Mouse (Mus musculus): ENCODE data around the gene Adcy1. TPM values are rescaled to one million over a fixed set of nuclear protein-coding genes. Genes with fewer than 3 reads are reported as not detected.

Gene Adcy1
- total and polyA plus RNA-seq, 3 experiments = 0.03 to 0.38 TPM; not detected in 1

GRCm38 (mm10) chr11:7178724-7179123, 115.4 kb downstream of the Adcy1 start:
- dilution Hi-C loops (cut with MboI; ENCODE audit: extremely low pct_ligation_motif_present, extremely low pct_unique_long_range_greater_than_20kb, low sequenced_read_pairs) = no loop called here
- Histone ChIP-seq H3K9ac (ENCODE audit: insufficient read depth, low read depth) (no peak overlapping the region), H3K79me2 (replicated peaks; ENCODE audit: control insufficient read depth, extremely low read depth, insufficient read depth, poor library complexity, severe bottlenecking) (no peaks in the 10 kb centered on the region)

GRCm38 (mm10) chr11:7179276-7179675, 116.0 kb downstream of the Adcy1 start:
- peaks cover 44% of the 10 kb centered on the region for H3K27me3 ChIP-seq (replicated peaks)
- peaks cover 27% of the 10 kb centered on the region for H3K9me3 ChIP-seq (replicated peaks; ENCODE audit: low read length)
- no peaks in the 10 kb centered on the region for H3K36me3 ChIP-seq (replicated peaks in 1 of 2; ENCODE audit: control insufficient read depth in 1 of 2, insufficient read depth in 1 of 2, low read length in 1 of 2)
- no peak for TF ChIP-seq MAZ (IDR thresholded peaks at IDR 0.05; ENCODE audit: low read depth, low read length)
- TF ChIP-seq ZMIZ1 (IDR thresholded peaks at IDR 0.05; ENCODE audit: low read depth, low read length) = no peak
- in situ Hi-C loops (cut with MboI; ENCODE audit: low pct_ligation_motif_present, low pct_unique_long_range_greater_than_20kb, low sequenced_read_pairs) (no loop called here), dilution Hi-C loops (cut with MboI; ENCODE audit: extremely low pct_ligation_motif_present, extremely low pct_unique_long_range_greater_than_20kb, low sequenced_read_pairs) (no loop called here)
- no peak overlapping the region for H3K27ac ChIP-seq (ENCODE audit: insufficient read depth, low read depth)
- no peaks in the 10 kb centered on the region for H3K79me2 ChIP-seq (replicated peaks; ENCODE audit: control insufficient read depth, extremely low read depth, insufficient read depth, poor library complexity, severe bottlenecking)
- no peak overlapping the region for H3K4me2 ChIP-seq (ENCODE audit: insufficient read depth, low read depth, poor library complexity, severe bottlenecking)
- H3K9ac ChIP-seq (ENCODE audit: insufficient read depth, low read depth) = no peak overlapping the region
- no peak for DNase-seq (ENCODE audit: extremely low read depth)
- no peak overlapping the region for H3K4me3 ChIP-seq (replicated peaks in 1 of 3; ENCODE audit: low read depth in 2 of 3, low read length in 2 of 3, poor library complexity in 1 of 3)
- H3K4me1 ChIP-seq (ENCODE audit: control insufficient read depth in 1 of 2, insufficient read depth in 2 of 2) = no peaks in the 10 kb centered on the region

More at GRCm38 (mm10) chr11:7178724-7179123, 115.4 kb downstream of the Adcy1 start:
- H3K4me1 ChIP-seq (ENCODE audit: control insufficient read depth in 1 of 2, insufficient read depth in 2 of 2) = no peaks in the 10 kb centered on the region
- TF ChIP-seq TCF12 (IDR thresholded peaks at IDR 0.05; ENCODE audit: low read depth, low read length) (no peak), RCOR1 (conservative IDR thresholded peaks at IDR 0.05; ENCODE audit: low read depth, low read length) (no peak), GABPA (IDR thresholded peaks at IDR 0.05; ENCODE audit: insufficient replicate concordance, low read depth, low read length) (no peak), MEF2A (IDR thresholded peaks at IDR 0.05; ENCODE audit: borderline replicate concordance, low read depth, low read length) (no peak), USF2 (conservative IDR thresholded peaks at IDR 0.05; ENCODE audit: low read depth, low read length) (no peak), RAD21 (IDR thresholded peaks at IDR 0.05; ENCODE audit: low read depth, low read length) (no peak), PAX5 (IDR thresholded peaks at IDR 0.05; ENCODE audit: low read length) (no peak), BHLHE40 (IDR thresholded peaks at IDR 0.05; ENCODE audit: low read depth, low read length) (no peak)
- no peak overlapping the region for H3K27ac ChIP-seq (ENCODE audit: insufficient read depth, low read depth)
- no peak for DNase-seq (ENCODE audit: extremely low read depth)
- in situ Hi-C loops (cut with MboI; ENCODE audit: low pct_ligation_motif_present, low pct_unique_long_range_greater_than_20kb, low sequenced_read_pairs) = no loop called here
- H3K36me3 ChIP-seq (replicated peaks in 1 of 2; ENCODE audit: control insufficient read depth in 1 of 2, insufficient read depth in 1 of 2, low read length in 1 of 2) = no peaks in the 10 kb centered on the region
- no peak overlapping the region for H3K4me3 ChIP-seq (replicated peaks in 1 of 3; ENCODE audit: low read depth in 2 of 3, low read length in 2 of 3, poor library complexity in 1 of 3)
- H3K9me3 ChIP-seq (replicated peaks; ENCODE audit: low read length) = peaks cover 22% of the 10 kb centered on the region
- no peak overlapping the region for H3K4me2 ChIP-seq (ENCODE audit: insufficient read depth, low read depth, poor library complexity, severe bottlenecking)
- H3K27me3 ChIP-seq (replicated peaks) = peaks cover 45% of the 10 kb centered on the region

- Histone ChIP-seq H3K4me3 (replicated peaks in 1 of 3; ENCODE audit: low read depth in 2 of 3, low read length in 2 of 3, poor library complexity in 1 of 3) (no peak overlapping the region), H3K27ac (ENCODE audit: insufficient read depth, low read depth) (no peak overlapping the region), H3K4me2 (ENCODE audit: insufficient read depth, low read depth, poor library complexity, severe bottlenecking) (no peak overlapping the region), H3K36me3 (replicated peaks in 1 of 2; ENCODE audit: control insufficient read depth in 1 of 2, insufficient read depth in 1 of 2, low read length in 1 of 2) (no peaks in the 10 kb centered on the region), H3K27me3 (replicated peaks) (peaks cover 33% of the 10 kb centered on the region), H3K4me1 (ENCODE audit: control insufficient read depth in 1 of 2, insufficient read depth in 2 of 2) (no peaks in the 10 kb centered on the region), H3K9ac (ENCODE audit: insufficient read depth, low read depth) (no peak overlapping the region), H3K79me2 (replicated peaks; ENCODE audit: control insufficient read depth, extremely low read depth, insufficient read depth, poor library complexity, severe bottlenecking) (no peaks in the 10 kb centered on the region), H3K9me3 (replicated peaks; ENCODE audit: low read length) (peaks cover 27% of the 10 kb centered on the region)
- in situ Hi-C loops (cut with MboI; ENCODE audit: low pct_ligation_motif_present, low pct_unique_long_range_greater_than_20kb, low sequenced_read_pairs) = no loop called here
- TF ChIP-seq PAX5 (IDR thresholded peaks at IDR 0.05; ENCODE audit: low read length) = no peak
- no peak for TF ChIP-seq USF2 (conservative IDR thresholded peaks at IDR 0.05; ENCODE audit: low read depth, low read length)
- TF ChIP-seq TBP (conservative IDR thresholded peaks at IDR 0.05; ENCODE audit: low read depth, low read length) = no peak
- no peak for TF ChIP-seq MXI1 (IDR thresholded peaks at IDR 0.05; ENCODE audit: low read depth, low read length)
- no peak for TF ChIP-seq UBTF (IDR thresholded peaks at IDR 0.05; ENCODE audit: low read depth, low read length)
- TF ChIP-seq BHLHE40 (IDR thresholded peaks at IDR 0.05; ENCODE audit: low read depth, low read length) = no peak
- no peak for TF ChIP-seq ZNF384 (IDR thresholded peaks at IDR 0.05; ENCODE audit: low read depth, low read length)
- TF ChIP-seq EP300 (IDR thresholded peaks at IDR 0.05; ENCODE audit: low read length) = no peak
- TF ChIP-seq RCOR1 (conservative IDR thresholded peaks at IDR 0.05; ENCODE audit: low read depth, low read length) = no peak
- no peak for TF ChIP-seq JUND (conservative IDR thresholded peaks at IDR 0.05; ENCODE audit: low read depth, low read length)
- no peak for TF ChIP-seq MAX (IDR thresholded peaks at IDR 0.05; ENCODE audit: low read length)
- no peak for TF ChIP-seq KAT2A (IDR thresholded peaks at IDR 0.05; ENCODE audit: insufficient replicate concordance, low read length)
- TF ChIP-seq MEF2A (IDR thresholded peaks at IDR 0.05; ENCODE audit: borderline replicate concordance, low read depth, low read length) = no peak
- TF ChIP-seq E2F4 (IDR thresholded peaks at IDR 0.05; ENCODE audit: insufficient replicate concordance, low read depth, low read length) = no peak
- no peak for TF ChIP-seq CTCF (conservative IDR thresholded peaks at IDR 0.05 in 1 of 2, IDR thresholded peaks at IDR 0.05 in 1 of 2; ENCODE audit: low read depth in 2 of 2, low read length in 2 of 2)
- no peak for TF ChIP-seq ELF1 (IDR thresholded peaks at IDR 0.05; ENCODE audit: low read depth, low read length)
- dilution Hi-C loops (cut with MboI; ENCODE audit: extremely low pct_ligation_motif_present, extremely low pct_unique_long_range_greater_than_20kb, low sequenced_read_pairs) = no loop called here
- no peak for DNase-seq (ENCODE audit: extremely low read depth)
Observed at GRCm38 (mm10) chr11:7182409-7183042, 119.2 kb downstream of the Adcy1 start.
